Mouse (Mus musculus) thymus, adult 2 months (tissue): ENCODE measurements around the gene Hist1h3h.
"Not testable (repeated sequence)": the region's sequence is repeated elsewhere in the genome, so short reads cannot be mapped to it uniquely, and the experiment has no call there.

ENCODE experiments used
- CTCF ChIP-seq: fragments of 200-500 bp; IDR thresholded peaks from 2 replicates; pipeline ENCODE4 v1.5.1; 2012; ENCODE audit warnings: mild to moderate bottlenecking, control low read depth, low read length, moderate library complexity, borderline replicate concordance; ENCODE audit not compliant: control insufficient read depth, poor library complexity, insufficient read depth; ENCODE audit errors: extremely low read depth
- POLR2A ChIP-seq: fragments of 200-500 bp; IDR thresholded peaks from 2 replicates; pipeline ENCODE4 v1.6.1; 2012; ENCODE audit warnings: mild to moderate bottlenecking, low read length, control low read depth, moderate library complexity; ENCODE audit not compliant: control insufficient read depth, poor library complexity, insufficient read depth; ENCODE audit errors: extremely low read depth

GRCm38 (mm10) chr13:21716540-21717391 is 693 bp upstream of the Hist1h3h start:
- not testable (repeated sequence) for TF ChIP-seq CTCF
- 0 out of 2 replicates have a peak, but pooled peaks have one; percentile 30 for TF ChIP-seq POLR2A
